Mouse (Mus musculus) G1E (cell line): Measurements from ENCODE around the gene Colgalt2. TPM values are rescaled to one million over a fixed set of nuclear protein-coding genes. Genes with fewer than 3 reads are reported as not detected.

Source experiments
- ATAC-seq: 2 replicates; pipeline ENCODE4 v1.8.0; 2016; ENCODE audit warnings: mild to moderate bottlenecking; ENCODE audit not compliant: insufficient number of reproducible peaks, poor library complexity, low FRiP score, severe bottlenecking; ENCODE audit errors: extremely low read depth
- DNase-seq: peaks from one replicate; pipeline ENCODE4 v3.0.0; 2012; ENCODE audit warnings: low spot score
- H3K27me3 ChIP-seq: 2 replicates; pipeline ENCODE4 v1.6.1; 2012; ENCODE audit warnings: mild to moderate bottlenecking, low read length, inconsistent platforms; ENCODE audit not compliant: insufficient read depth
- H3K36me3 ChIP-seq: replicated peaks from 2 replicates; pipeline ENCODE3; 2012; ENCODE audit warnings: mild to moderate bottlenecking, inconsistent platforms
- H3K4me1 ChIP-seq: 2 replicates; pipeline ENCODE4 v1.6.1; 2012; ENCODE audit warnings: low read depth, low read length, inconsistent platforms, mixed read lengths; ENCODE audit not compliant: insufficient read depth
- H3K4me3 ChIP-seq: 2 replicates; pipeline ENCODE4 v1.5.1; 2012; ENCODE audit warnings: low read depth, mild to moderate bottlenecking, inconsistent platforms, low read length, moderate library complexity, mixed read lengths
- H3K9me3 ChIP-seq: replicated peaks from 2 replicates; pipeline ENCODE4 v1.6.1; 2012; ENCODE audit warnings: inconsistent platforms
- CTCF ChIP-seq: IDR thresholded peaks from 2 replicates; pipeline ENCODE4 v1.5.1; 2012; ENCODE audit warnings: low read depth, low read length, inconsistent platforms, mixed read lengths
- GATA1 ChIP-seq: IDR thresholded peaks from 2 replicates; pipeline ENCODE4 v1.6.1; 2012; ENCODE audit warnings: borderline replicate concordance, low read length, inconsistent platforms, mixed read lengths
- GATA2 ChIP-seq: IDR thresholded peaks from 2 replicates; pipeline ENCODE4 v1.6.1; 2012; ENCODE audit warnings: low read depth, low read length, inconsistent platforms, borderline replicate concordance
- POLR2AphosphoS5 ChIP-seq: IDR thresholded peaks from 2 replicates; pipeline ENCODE4 v1.6.1; 2012; ENCODE audit warnings: low read depth, low read length, inconsistent platforms; ENCODE audit not compliant: insufficient replicate concordance
- TAL1 ChIP-seq: conservative IDR thresholded peaks from 2 replicates; pipeline ENCODE4 v1.6.1; 2012; ENCODE audit warnings: low read depth, low read length, inconsistent platforms, mixed read lengths
- polyA plus RNA-seq: library from polyadenylated mRNA; stranded (reverse); fragments of >175 nt; gene quantifications from 2 replicates; pipeline ENCODE4 v1.2.3, GENCODE M21; 2012
- total RNA-seq, 2 experiments: library from RNA; stranded (forward) in 1 of 2; stranded (reverse) in 1 of 2; fragments of 200-1000 nt in 1 of 2; fragments of >200 nt in 1 of 2; fragmentation: Nextera tagmentation in 1 of 2; gene quantifications; 2 replicates each; pipeline ENCODE4 v1.2.3; 2014 to 2017

The Colgalt2 gene
- total and polyA plus RNA-seq, 3 experiments = 0.16 TPM; not detected in 2

DNA sequence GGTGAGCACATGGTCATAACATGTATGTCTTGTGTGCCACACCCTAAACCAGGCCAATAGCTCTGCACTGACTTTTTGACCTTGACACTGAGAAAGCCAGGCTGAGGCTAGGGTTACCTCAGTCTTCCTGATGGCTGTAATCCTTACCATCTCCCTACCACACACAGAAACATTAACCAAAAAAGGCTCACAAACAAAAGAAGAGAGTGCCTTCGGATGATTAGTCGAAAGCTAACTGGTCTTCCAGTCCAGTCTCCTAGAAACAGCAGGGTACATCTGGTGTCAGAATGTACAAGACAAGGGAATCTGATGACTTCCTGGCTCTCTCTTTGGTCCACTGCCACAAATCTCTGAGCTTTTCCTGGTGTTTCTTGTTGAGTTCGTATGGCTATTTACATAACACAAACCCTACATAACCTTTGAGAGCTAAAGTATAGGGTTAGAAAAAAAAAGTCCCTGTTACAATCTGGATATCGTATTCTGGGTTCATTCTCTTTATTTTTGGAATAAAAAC is 117.5 kb downstream of the Colgalt2 start:
- no peak for ATAC-seq
- Histone ChIP-seq H3K9me3 (peaks cover 20% of the 10 kb centered on the region), H3K36me3 (no peaks in the 10 kb centered on the region), H3K27me3 (no peaks in the 10 kb centered on the region; the same call in 1 of the 2 replicates), H3K4me1 (no peaks in the 10 kb centered on the region), H3K4me3 (no peak overlapping the region)
- TF ChIP-seq POLR2AphosphoS5 = no peak
- TF ChIP-seq TAL1 = no peak
- no peak for TF ChIP-seq GATA1
- no peak for TF ChIP-seq GATA2
- no peak for TF ChIP-seq CTCF
- DNase-seq = no peak

DNA sequence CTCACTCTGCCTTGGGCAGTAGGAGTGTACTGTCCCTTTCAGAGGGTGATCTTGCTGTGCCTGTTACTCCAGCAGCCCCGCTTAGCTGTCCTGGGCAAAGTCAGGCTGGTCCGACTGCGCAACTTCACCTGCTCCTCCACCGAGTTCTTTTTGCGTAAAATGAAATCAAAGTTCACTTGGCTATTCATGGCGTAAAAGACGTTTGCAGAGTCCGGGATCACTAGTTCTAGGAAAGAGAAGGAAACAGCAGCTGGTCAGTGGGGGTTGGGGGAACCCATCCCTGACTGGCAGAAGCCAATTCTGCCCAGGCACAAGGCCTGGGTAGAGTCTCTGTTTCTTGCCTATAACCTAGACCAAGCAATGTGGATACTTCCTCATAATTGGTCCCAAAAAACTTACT is 119.3 kb downstream of the Colgalt2 start:
- ATAC-seq (no peak), DNase-seq (no peak)
- peaks cover 15% of the 10 kb centered on the region for H3K9me3 ChIP-seq
- no peaks in the 10 kb centered on the region for H3K36me3 ChIP-seq
- no peak for TF ChIP-seq TAL1
- no peak for TF ChIP-seq POLR2AphosphoS5
- no peak for TF ChIP-seq CTCF
- no peak for TF ChIP-seq GATA1
- TF ChIP-seq GATA2 = no peak
- no peak overlapping the region for H3K4me3 ChIP-seq
- H3K27me3 ChIP-seq = no peaks in the 10 kb centered on the region; the same call in 1 of the 2 replicates
- no peaks in the 10 kb centered on the region for H3K4me1 ChIP-seq

DNA sequence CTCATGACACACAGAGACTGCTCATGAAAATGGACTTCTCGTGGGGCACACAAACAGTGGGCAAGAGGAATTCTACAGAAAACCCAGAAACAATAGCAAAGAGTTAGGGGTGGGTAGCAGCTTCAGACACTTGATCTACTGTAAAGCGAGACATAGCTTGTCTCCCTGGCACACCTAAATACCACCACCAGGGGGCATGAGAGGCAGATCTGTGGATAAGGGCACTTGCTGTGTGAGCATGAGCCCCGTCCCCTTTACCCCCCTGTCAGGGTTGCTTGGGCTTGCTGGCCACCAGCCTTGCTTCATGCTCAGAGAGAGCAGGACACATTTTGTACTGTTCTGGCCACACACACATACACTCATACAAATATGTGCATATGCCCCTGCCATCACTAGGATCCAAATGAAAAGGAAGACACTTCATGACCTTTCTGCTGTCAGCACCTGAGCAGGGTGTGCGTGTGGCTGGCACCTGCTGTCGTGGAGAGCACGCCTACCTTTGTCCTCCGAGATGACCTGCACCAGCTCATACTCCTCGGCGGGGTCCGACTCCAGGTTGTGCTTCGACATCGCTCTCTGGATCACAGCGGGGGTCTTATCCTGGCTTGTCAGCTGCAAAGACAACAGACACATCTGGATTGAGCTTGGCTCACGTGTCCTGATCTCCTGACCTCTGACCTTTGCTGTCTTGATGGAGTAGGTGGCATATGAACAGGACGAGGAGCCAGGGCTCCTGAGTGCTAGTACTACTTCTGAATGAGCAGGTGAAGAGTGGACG is 121.4 kb downstream of the Colgalt2 start:
- Histone ChIP-seq H3K9me3 (peaks cover 18% of the 10 kb centered on the region), H3K27me3 (no peaks in the 10 kb centered on the region; the same call in 1 of the 2 replicates), H3K36me3 (no peaks in the 10 kb centered on the region), H3K4me1 (no peaks in the 10 kb centered on the region), H3K4me3 (no peak overlapping the region)
- DNase-seq (no peak), ATAC-seq (no peak)
- no peak for TF ChIP-seq GATA1
- peak; percentile 38 for TF ChIP-seq CTCF

DNA sequence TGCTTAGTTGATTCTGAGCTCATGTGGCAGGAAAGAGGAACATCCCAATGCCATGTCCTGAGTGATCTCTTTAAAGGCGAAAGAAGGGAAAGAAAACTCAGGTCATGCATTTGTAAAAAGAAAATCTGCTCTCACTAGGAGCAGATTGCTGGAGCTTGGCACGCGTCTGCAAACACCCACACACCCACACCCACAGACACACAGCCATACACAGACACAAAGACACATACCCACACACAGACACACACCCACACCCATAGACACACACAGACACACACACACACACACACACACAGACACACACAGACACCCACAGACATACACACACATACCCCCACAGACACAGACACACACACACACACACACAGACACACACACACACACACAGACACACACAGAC is 122.6 kb downstream of the Colgalt2 start:
- H3K4me1 ChIP-seq = no peaks in the 10 kb centered on the region
- no peaks in the 10 kb centered on the region for H3K36me3 ChIP-seq
- DNase-seq (no peak), ATAC-seq (no peak)
- TF ChIP-seq POLR2AphosphoS5 = no peak
- TF ChIP-seq GATA1 = no peak
- TF ChIP-seq TAL1 = no peak
- no peak for TF ChIP-seq GATA2
- no peak for TF ChIP-seq CTCF
- H3K27me3 ChIP-seq = no peaks in the 10 kb centered on the region; the same call in 1 of the 2 replicates
- no peak overlapping the region for H3K4me3 ChIP-seq
- peaks cover 16% of the 10 kb centered on the region for H3K9me3 ChIP-seq

DNA sequence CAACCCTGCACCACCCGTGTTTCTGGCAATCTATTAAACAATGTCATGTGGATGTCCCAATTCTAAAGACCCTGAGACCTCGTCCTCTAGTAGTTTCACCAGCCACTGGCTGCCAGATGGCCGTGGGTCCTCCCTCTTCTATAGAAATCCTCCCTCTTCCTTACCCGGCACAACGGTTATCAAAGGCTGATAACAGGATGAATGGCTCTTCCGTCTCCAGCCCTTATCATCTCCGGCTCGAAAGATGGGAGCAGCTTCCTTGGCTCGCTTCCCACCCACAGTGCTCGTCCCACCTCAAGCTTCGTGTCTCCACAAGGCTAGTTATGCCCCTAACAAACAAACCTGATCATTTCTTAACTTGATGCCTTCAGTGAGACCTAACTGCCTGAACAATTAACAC is 123.7 kb downstream of the Colgalt2 start:
- TF ChIP-seq TAL1 (no peak), GATA2 (no peak), CTCF (no peak), GATA1 (no peak), POLR2AphosphoS5 (no peak)
- DNase-seq (no peak), ATAC-seq (no peak)
- Histone ChIP-seq H3K4me3 (no peak overlapping the region), H3K4me1 (no peaks in the 10 kb centered on the region), H3K9me3 (peaks cover 16% of the 10 kb centered on the region), H3K36me3 (no peaks in the 10 kb centered on the region), H3K27me3 (no peaks in the 10 kb centered on the region; the same call in 1 of the 2 replicates)

DNA sequence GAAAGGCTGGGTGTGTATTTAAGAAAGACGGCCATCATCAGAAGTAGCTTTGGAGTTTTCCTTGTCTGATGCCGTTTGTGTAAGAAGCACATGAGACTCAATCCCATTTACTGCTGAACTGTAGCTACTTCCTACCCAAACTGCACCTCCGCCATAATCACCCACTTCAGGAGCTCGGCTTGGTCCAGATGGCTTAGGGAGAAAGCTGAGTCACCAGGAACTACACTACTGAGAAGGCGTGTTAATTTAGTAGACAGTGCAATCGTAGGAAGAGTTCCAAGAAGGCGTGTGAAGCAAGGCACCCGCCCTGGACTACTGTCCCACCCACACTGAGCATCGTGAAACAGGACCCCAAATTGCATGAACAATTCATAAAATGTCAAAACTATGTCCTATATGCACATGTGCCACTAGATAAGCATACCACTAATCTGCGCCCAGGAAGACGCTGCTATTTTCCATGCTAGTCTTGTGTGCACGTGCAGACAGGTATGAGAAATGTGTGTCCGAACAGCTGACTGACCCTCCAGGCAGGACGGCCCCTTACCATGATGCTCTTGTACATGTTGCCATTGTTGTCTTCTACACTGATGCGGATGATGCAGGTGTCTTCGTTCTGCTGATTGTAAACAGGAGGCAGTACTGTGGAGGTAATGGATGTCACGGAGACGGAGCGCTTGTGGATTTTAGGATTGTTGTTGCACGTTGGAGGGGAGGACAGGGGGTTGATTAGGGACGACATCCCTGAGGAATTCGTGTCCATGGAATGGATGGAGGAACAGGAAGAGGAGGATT is 124.7 kb downstream of the Colgalt2 start:
- TF ChIP-seq POLR2AphosphoS5 (no peak), GATA2 (no peak), GATA1 (no peak), TAL1 (no peak), CTCF (no peak)

More for the DNA sequence above, 124.7 kb downstream of the Colgalt2 start:
- H3K4me3 ChIP-seq = no peak overlapping the region
- H3K9me3 ChIP-seq = peaks cover 14% of the 10 kb centered on the region
- no peaks in the 10 kb centered on the region for H3K36me3 ChIP-seq
- H3K27me3 ChIP-seq = no peaks in the 10 kb centered on the region
- DNase-seq (no peak), ATAC-seq (no peak)
- H3K4me1 ChIP-seq = no peaks in the 10 kb centered on the region
